Comparison of ENCODE assay signal across 8 mouse cellular contexts in genomic region chr1:93667760-93668400, GRCm38 (mm10). TPM values are rescaled to one million over a fixed set of nuclear protein-coding genes. Genes with fewer than 3 reads are reported as not detected.
DNase-seq lines count a peak whose midpoint lies in the region; ATAC-seq lines count a peak whose summit lies in the region.

No protein-coding gene starts in this region.

- H3K36me3 ChIP-seq in embryonic facial prominence, embryonic 10.5 days (replicated peaks), result no peaks in the 10 kb centered on the region
- no peaks in the 10 kb centered on the region for H3K36me3 ChIP-seq in limb, embryonic 10.5 days
- H3K36me3 ChIP-seq in midbrain, embryonic 14.5 days (ENCODE audit: control insufficient read depth, insufficient read depth, low read length), result no peaks in the 10 kb centered on the region

- no peak overlapping the region for H3K4me3 ChIP-seq in embryonic facial prominence, embryonic 10.5 days
- H3K4me3 ChIP-seq in limb, embryonic 10.5 days, result no peak overlapping the region
- no peak overlapping the region for H3K4me3 ChIP-seq in midbrain, embryonic 14.5 days (replicated peaks; ENCODE audit: low read depth, low read length)

- H3K4me2 ChIP-seq in midbrain, embryonic 14.5 days (ENCODE audit: low read length), result no peak overlapping the region

- peak overlapping the region; percentile 89; the same call in 1 of the 2 replicates for H3K27ac ChIP-seq in embryonic facial prominence, embryonic 10.5 days (replicated peaks)
- peak overlapping the region; percentile 88 for H3K27ac ChIP-seq in limb, embryonic 10.5 days
- no peak overlapping the region for H3K27ac ChIP-seq in midbrain, embryonic 14.5 days (replicated peaks; ENCODE audit: low read depth, low read length)

- H3K9me3 ChIP-seq in embryonic facial prominence, embryonic 10.5 days, result no peaks in the 10 kb centered on the region
- no peaks in the 10 kb centered on the region for H3K9me3 ChIP-seq in limb, embryonic 10.5 days (replicated peaks)
- H3K9me3 ChIP-seq in midbrain, embryonic 14.5 days (ENCODE audit: control insufficient read depth, low read length), result no peaks in the 10 kb centered on the region

- WGBS in embryonic facial prominence, embryonic 10.5 days, result 23% methylated on average over 13 of the region's 13 CpGs
- 30% methylated on average over 13 of the region's 13 CpGs for WGBS in limb, embryonic 10.5 days
- 31% methylated on average over 13 of the region's 13 CpGs for WGBS in midbrain, embryonic 14.5 days

- peaks cover 35% of the 10 kb centered on the region for H3K4me1 ChIP-seq in embryonic facial prominence, embryonic 10.5 days
- peaks cover 22% of the 10 kb centered on the region for H3K4me1 ChIP-seq in limb, embryonic 10.5 days
- peaks cover 9% of the 10 kb centered on the region; the same call in 1 of the 2 replicates for H3K4me1 ChIP-seq in midbrain, embryonic 14.5 days (ENCODE audit: control insufficient read depth, insufficient read depth, low read length)

- H3K27me3 ChIP-seq in embryonic facial prominence, embryonic 10.5 days (replicated peaks; ENCODE audit: low read depth, poor library complexity, severe bottlenecking), result 0 out of 2 replicates have a peak, but pooled peaks cover 10% of the 10 kb centered on the region
- H3K27me3 ChIP-seq in limb, embryonic 10.5 days (ENCODE audit: low read depth, poor library complexity, severe bottlenecking), result no peaks in the 10 kb centered on the region
- H3K27me3 ChIP-seq in midbrain, embryonic 14.5 days (ENCODE audit: control insufficient read depth, insufficient read depth, low read length), result no peaks in the 10 kb centered on the region

- DNase-seq in spleen, adult 18-20 months, result peak; percentile 18 to 32
- no peak for DNase-seq in spleen, adult 12 weeks (ENCODE audit: low spot score)
- DNase-seq in embryonic facial prominence, embryonic 10.5 days (ENCODE audit: low spot score), result peak; percentile 67
- DNase-seq in limb, embryonic 10.5 days (ENCODE audit: low spot score), result peak; percentile 53
- peak; percentile 19 for DNase-seq in midbrain, embryonic 14.5 days
- DNase-seq in cerebellum, adult 11-12 months, result no peak
- DNase-seq in cerebellum, adult 11 months, result no peak
- DNase-seq in frontal cortex, postnatal 14 days (ENCODE audit: low spot score in 2 of 2), result no peak

- no peak overlapping the region for H3K9ac ChIP-seq in midbrain, embryonic 14.5 days (replicated peaks; ENCODE audit: low read length)

- ATAC-seq in midbrain, embryonic 14.5 days (ENCODE audit: low FRiP score, low TSS enrichment), result no peak

RNA-seq across cellular contexts. Expression of gene Stk25, which starts 9.4 kb away (rescaled TPM):
- polyA plus RNA-seq in embryonic facial prominence, embryonic 10.5 days (2016; fragmentation: Nextera tagmentation; extraction: Ambion mirVana), result 164 and 174 TPM in 2 replicates
- polyA plus RNA-seq in limb, embryonic 10.5 days (2016; fragmentation: Nextera tagmentation; extraction: Ambion mirVana), result 153 and 185 TPM in 2 replicates
- polyA plus RNA-seq in midbrain, embryonic 14.5 days (2014; fragmentation: Nextera tagmentation; extraction: Ambion mirVana), result 357 and 370 TPM in 2 replicates

RNA-seq across cellular contexts. Expression of gene Bok, which starts 17.6 kb away (rescaled TPM):
- polyA plus RNA-seq in embryonic facial prominence, embryonic 10.5 days (2016; fragmentation: Nextera tagmentation; extraction: Ambion mirVana), result 38.1 and 38.6 TPM in 2 replicates
- 34.9 and 37.4 TPM in 2 replicates for polyA plus RNA-seq in limb, embryonic 10.5 days (2016; fragmentation: Nextera tagmentation; extraction: Ambion mirVana)
- polyA plus RNA-seq in midbrain, embryonic 14.5 days (2014; fragmentation: Nextera tagmentation; extraction: Ambion mirVana), result 77.6 and 87.4 TPM in 2 replicates

Comparison
In these comparisons a context has a peak if more than half of its experiments do, and no peak if none do; other contexts are left out.
1. DNase-seq: peak in spleen, adult 18-20 months (2 of 2), embryonic facial prominence, embryonic 10.5 days (single experiment), limb, embryonic 10.5 days (single experiment) and midbrain, embryonic 14.5 days (single experiment); none in spleen, adult 12 weeks (single experiment), cerebellum, adult 11-12 months (single experiment), cerebellum, adult 11 months (single experiment) and frontal cortex, postnatal 14 days (0 of 2).